25 mouse cellular contexts compared by ENCODE assay signal in the genomic region with DNA sequence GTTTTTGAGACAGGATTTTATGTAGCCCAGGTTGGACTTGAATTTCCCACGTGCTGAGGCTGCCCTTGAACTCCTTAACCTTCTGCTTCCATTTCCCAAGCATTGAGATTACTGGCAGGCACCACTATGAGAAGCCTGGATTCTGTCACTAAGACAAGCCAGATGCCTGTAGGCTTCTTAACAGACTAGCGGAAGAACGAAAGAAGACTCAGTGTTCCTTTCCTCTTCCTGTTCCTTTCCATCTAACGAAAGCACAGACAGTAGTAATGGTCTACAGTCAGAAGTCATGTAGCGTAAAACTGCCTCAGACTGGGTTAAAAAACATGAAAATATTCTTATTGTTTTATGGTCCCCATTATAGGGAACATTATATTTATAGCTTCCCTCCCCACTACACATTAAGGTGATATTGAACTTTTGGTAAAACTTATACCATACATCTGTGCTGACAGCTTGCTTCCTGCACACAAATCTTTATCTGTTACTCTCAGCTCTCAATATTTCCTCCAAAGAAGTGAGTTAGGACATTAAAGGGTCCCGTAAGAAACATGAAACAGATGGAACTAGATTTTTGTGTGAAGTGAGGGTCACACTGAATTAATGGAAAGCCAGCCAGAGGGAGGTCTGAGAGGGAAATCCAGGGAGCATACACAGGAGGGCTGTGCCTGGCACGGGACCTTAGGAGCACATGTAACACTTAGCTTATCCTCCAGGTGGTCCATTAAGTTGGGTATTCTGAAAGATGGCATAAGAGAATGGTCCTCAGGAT.
DNase-seq lines count a peak whose midpoint lies in the region; ATAC-seq and TF ChIP-seq lines count a peak whose summit lies in the region.
"Had no signal": no experiment of that assay in that cellular context is flagged by ENCODE, and none has a peak within 500 bp of the region (broad histone marks: within the 10 kb centered on the region; RNA-seq: fewer than 3 reads in every experiment).

No protein-coding gene starts in this region.

- H3K4me3 ChIP-seq in forebrain, embryonic 14.5 days (ENCODE audit: low read depth, low read length): no peak overlapping the region
- no peak overlapping the region for H3K4me3 ChIP-seq in forebrain, embryonic 12.5 days (replicated peaks)
- no peak overlapping the region for H3K4me3 ChIP-seq in kidney, embryonic 16.5 days (ENCODE audit: low read length)
- no peak overlapping the region for H3K4me3 ChIP-seq in kidney, adult 2 months (ENCODE audit: insufficient read depth, low read depth, low read length)
- H3K4me3 ChIP-seq: embryonic facial prominence, embryonic 15.5 days; heart, embryonic 12.5 days; left cerebral cortex, adult 2 months; liver, embryonic 15.5 days; midbrain, embryonic 13.5 days had no signal

- H3K9ac ChIP-seq in forebrain, embryonic 14.5 days (ENCODE audit: low read length): no peak overlapping the region
- H3K9ac ChIP-seq in forebrain, embryonic 12.5 days: no peak overlapping the region
- no peak overlapping the region for H3K9ac ChIP-seq in kidney, embryonic 16.5 days (replicated peaks; ENCODE audit: low read length)
- H3K9ac ChIP-seq: embryonic facial prominence, embryonic 15.5 days; heart, embryonic 12.5 days; liver, embryonic 15.5 days; midbrain, embryonic 13.5 days had no signal

- no peak for ATAC-seq in forebrain, embryonic 14.5 days
- ATAC-seq in forebrain, embryonic 12.5 days (ENCODE audit: low FRiP score): no peak
- ATAC-seq in kidney, embryonic 16.5 days (ENCODE audit: low FRiP score, low TSS enrichment): peak; percentile 77
- ATAC-seq: hindbrain, postnatal 0 days; midbrain, embryonic 13.5 days; Patski had no signal

- H3K4me2 ChIP-seq in forebrain, embryonic 14.5 days (ENCODE audit: low read length): no peak overlapping the region
- no peak overlapping the region for H3K4me2 ChIP-seq in forebrain, embryonic 12.5 days
- no peak overlapping the region for H3K4me2 ChIP-seq in kidney, embryonic 16.5 days (replicated peaks; ENCODE audit: low read depth, low read length)
- H3K4me2 ChIP-seq: embryonic facial prominence, embryonic 15.5 days; heart, embryonic 12.5 days; liver, embryonic 15.5 days; midbrain, embryonic 13.5 days had no signal

- H3K27me3 ChIP-seq in forebrain, embryonic 14.5 days (replicated peaks; ENCODE audit: control insufficient read depth, insufficient read depth, low read length): no peaks in the 10 kb centered on the region
- H3K27me3 ChIP-seq in forebrain, embryonic 12.5 days: no peaks in the 10 kb centered on the region
- H3K27me3 ChIP-seq in kidney, embryonic 16.5 days (ENCODE audit: insufficient read depth, low read length): no peaks in the 10 kb centered on the region
- no peaks in the 10 kb centered on the region for H3K27me3 ChIP-seq in kidney, adult 2 months (replicated peaks; ENCODE audit: control insufficient read depth, insufficient read depth, low read length)
- H3K27me3 ChIP-seq: CH12.LX; embryonic facial prominence, embryonic 15.5 days; heart, embryonic 12.5 days; liver, embryonic 15.5 days; midbrain, embryonic 13.5 days had no signal

- no peak overlapping the region for H3K27ac ChIP-seq in forebrain, embryonic 14.5 days (ENCODE audit: low read depth, low read length)
- H3K27ac ChIP-seq in forebrain, embryonic 12.5 days: no peak overlapping the region
- no peak overlapping the region for H3K27ac ChIP-seq in kidney, embryonic 16.5 days (ENCODE audit: low read length)
- no peak overlapping the region for H3K27ac ChIP-seq in kidney, adult 2 months (ENCODE audit: insufficient read depth, low read depth, low read length)
- H3K27ac ChIP-seq: embryonic facial prominence, embryonic 15.5 days; hindbrain, postnatal 0 days; left cerebral cortex, adult 2 months; liver, embryonic 15.5 days; midbrain, embryonic 13.5 days had no signal

- H3K4me1 ChIP-seq in forebrain, embryonic 14.5 days (ENCODE audit: control insufficient read depth, insufficient read depth, low read length): no peaks in the 10 kb centered on the region
- H3K4me1 ChIP-seq in forebrain, embryonic 12.5 days: no peaks in the 10 kb centered on the region
- no peaks in the 10 kb centered on the region; the same call in 1 of the 2 replicates for H3K4me1 ChIP-seq in kidney, embryonic 16.5 days (ENCODE audit: insufficient read depth, low read length)
- H3K4me1 ChIP-seq in kidney, adult 2 months (ENCODE audit: control insufficient read depth, insufficient read depth, low read length): 0 out of 2 replicates have a peak, but pooled peaks cover 4% of the 10 kb centered on the region
- H3K4me1 ChIP-seq: heart, embryonic 12.5 days; liver, embryonic 15.5 days; midbrain, embryonic 13.5 days had no signal

- 84% methylated on average over 7 of the region's 7 CpGs for WGBS in forebrain, embryonic 14.5 days
- WGBS in forebrain, embryonic 12.5 days: 85% methylated on average over 7 of the region's 7 CpGs
- WGBS in kidney, embryonic 16.5 days: 53% methylated on average over 7 of the region's 7 CpGs
- WGBS in kidney, adult 2 months: 72% methylated on average over 7 of the region's 7 CpGs

- no peak for TF ChIP-seq CTCF in kidney, adult 2 months (conservative IDR thresholded peaks at IDR 0.05; ENCODE audit: insufficient read depth, insufficient read length, low read depth, low read length)

- H3K36me3 ChIP-seq in forebrain, embryonic 14.5 days (ENCODE audit: control insufficient read depth, insufficient read depth, low read length): no peaks in the 10 kb centered on the region
- H3K36me3 ChIP-seq in forebrain, embryonic 12.5 days (replicated peaks): no peaks in the 10 kb centered on the region
- no peaks in the 10 kb centered on the region for H3K36me3 ChIP-seq in kidney, embryonic 16.5 days (ENCODE audit: insufficient read depth, low read length)
- H3K36me3 ChIP-seq in kidney, adult 2 months (ENCODE audit: control insufficient read depth, insufficient read depth, low read length): no peaks in the 10 kb centered on the region
- H3K36me3 ChIP-seq: embryonic facial prominence, embryonic 15.5 days; G1E; heart, embryonic 12.5 days; liver, embryonic 15.5 days; midbrain, embryonic 13.5 days had no signal

- TF ChIP-seq POLR2A in kidney, adult 2 months (IDR thresholded peaks at IDR 0.05; ENCODE audit: low read depth, low read length): no peak

- no peaks in the 10 kb centered on the region for H3K9me3 ChIP-seq in forebrain, embryonic 14.5 days (replicated peaks; ENCODE audit: control insufficient read depth, low read length)
- no peaks in the 10 kb centered on the region for H3K9me3 ChIP-seq in forebrain, embryonic 12.5 days
- H3K9me3 ChIP-seq in kidney, embryonic 16.5 days (ENCODE audit: low read length): peaks cover 5% of the 10 kb centered on the region
- H3K9me3 ChIP-seq: embryonic facial prominence, embryonic 15.5 days; G1E; liver, embryonic 15.5 days; midbrain, embryonic 13.5 days had no signal

- peak; percentile 22 for DNase-seq in forebrain, embryonic 14.5 days (ENCODE audit: low spot score)
- no peak for DNase-seq in kidney, adult 2 months
- peak; percentile 26 for DNase-seq in embryo, embryonic 11 days
- DNase-seq in mesoderm, embryonic 11.5 days (ENCODE audit: low read depth, low spot score): peak; percentile 50
- DNase-seq in urinary bladder, adult 2 months (ENCODE audit: low spot score): no peak
- DNase-seq: adrenal gland, postnatal 36 days; cerebellum, adult 11 months; cerebellum, adult 9-11 months; gastrocnemius, postnatal 14 days; heart, postnatal 10 days; kidney, adult 9 months; liver; thymus, adult 18-20 months; thymus, postnatal 36 days had no signal

Comparison
In these comparisons a context has a peak if more than half of its experiments do, and no peak if none do; other contexts are left out.
1. DNase-seq: peak in forebrain, embryonic 14.5 days (single experiment), embryo, embryonic 11 days (single experiment) and mesoderm, embryonic 11.5 days (single experiment); none in kidney, adult 2 months (single experiment) and urinary bladder, adult 2 months (single experiment).